Mouse (Mus musculus) forebrain, postnatal 0 days (tissue): ENCODE results near the gene Mcoln1. TPM values are rescaled to one million over a fixed set of nuclear protein-coding genes. Genes with fewer than 3 reads are reported as not detected.

Experiments used
- ATAC-seq: fragments of 200-750 bp; cut with Nextera tagmentation; 2 replicates; pipeline ENCODE4 v1.8.0; 2017; ENCODE audit warnings: mild to moderate bottlenecking, moderate library complexity
- DNase-seq: peaks from one replicate; pipeline ENCODE4 v3.0.0-alpha.2; 2015
- H3K27ac ChIP-seq: fragments of 300-500 bp; sonication (generic); 2 replicates; pipeline ENCODE4 v1.5.1; 2014; ENCODE audit warnings: low read depth, mild to moderate bottlenecking, antibody characterized with exemption, low read length, moderate library complexity, mixed read lengths
- H3K27me3 ChIP-seq: fragments of 300-500 bp; sonication (generic); 2 replicates; pipeline ENCODE4 v1.6.1; 2014; ENCODE audit warnings: mild to moderate bottlenecking, low read length, mixed read lengths; ENCODE audit not compliant: insufficient read depth
- H3K36me3 ChIP-seq: fragments of 300-500 bp; sonication (generic); 2 replicates; pipeline ENCODE4 v1.6.1; 2014; ENCODE audit warnings: mild to moderate bottlenecking, moderate library complexity; ENCODE audit not compliant: insufficient read depth
- H3K4me1 ChIP-seq: fragments of 300-500 bp; sonication (generic); 2 replicates; pipeline ENCODE4 v1.6.1; 2014; ENCODE audit warnings: antibody characterized with exemption; ENCODE audit not compliant: insufficient read depth
- H3K4me2 ChIP-seq: fragments of 300-500 bp; sonication (generic); 2 replicates; pipeline ENCODE4 v1.6.1; 2014; ENCODE audit warnings: low read depth, mild to moderate bottlenecking, moderate library complexity
- H3K4me3 ChIP-seq: fragments of 300-500 bp; sonication (generic); 2 replicates; pipeline ENCODE4 v1.5.1; 2014; ENCODE audit warnings: low read depth, low read length, mixed read lengths
- H3K9ac ChIP-seq: fragments of 300-500 bp; sonication (generic); 2 replicates; pipeline ENCODE4 v1.6.1; 2014; ENCODE audit warnings: mild to moderate bottlenecking
- H3K9me3 ChIP-seq: fragments of 300-500 bp; sonication (generic); 2 replicates; pipeline ENCODE4 v1.6.1; 2016; ENCODE audit warnings: low read length
- CTCF ChIP-seq: sonication (generic); IDR thresholded peaks from 2 replicates; pipeline ENCODE4 v1.5.1; 2016; ENCODE audit warnings: antibody characterized with exemption, control low read depth, low read depth
- WGBS: fragments of 180-500 bp; shearing (Covaris S2); extraction: QIAGEN DNeasy Blood & Tissue Kit; methylation state at CpG from one replicate; pipeline ENCODE4 v1.1.7; 2014; 5-methylcytosine and 5-hydroxymethylcytosine counted together
- polyA plus RNA-seq: library from polyadenylated mRNA; unstranded; fragments of >200 nt; fragmentation: Nextera tagmentation; extraction: Ambion mirVana; gene quantifications from 2 replicates; pipeline ENCODE4 v1.2.1, GENCODE M21; 2015
- total RNA-seq: library from RNA; depleted of rRNA; stranded (reverse); fragments of >200 nt; gene quantifications from 2 replicates; pipeline ENCODE4 v1.2.3, GENCODE M21; 2014

Mcoln1 gene
- total and polyA plus RNA-seq, 2 experiments from 2014 or later = 77.6 to 80.5 TPM

GRCm38 (mm10) chr8:3483546-3483945 is 16.7 kb upstream of the Mcoln1 start:
- no peaks in the 10 kb centered on the region for H3K27me3 ChIP-seq
- H3K9me3 ChIP-seq = no peaks in the 10 kb centered on the region
- ATAC-seq = no peak
- no peak overlapping the region for H3K9ac ChIP-seq
- H3K4me2 ChIP-seq = no peak overlapping the region
- H3K36me3 ChIP-seq = no peaks in the 10 kb centered on the region
- no peak for TF ChIP-seq CTCF
- H3K27ac ChIP-seq = no peak overlapping the region
- no peaks in the 10 kb centered on the region for H3K4me1 ChIP-seq
- DNase-seq = no peak
- no peak overlapping the region for H3K4me3 ChIP-seq
- WGBS = 86% methylated on average over 7 of the region's 7 CpGs

- H3K4me2 ChIP-seq = no peak overlapping the region
- no peaks in the 10 kb centered on the region for H3K4me1 ChIP-seq
- DNase-seq = no peak
- H3K9me3 ChIP-seq = no peaks in the 10 kb centered on the region
- TF ChIP-seq CTCF = no peak
- H3K27me3 ChIP-seq = no peaks in the 10 kb centered on the region
- ATAC-seq = no peak
- no peak overlapping the region for H3K4me3 ChIP-seq
- no peak overlapping the region for H3K9ac ChIP-seq
- 29% methylated on average over 5 of the region's 5 CpGs for WGBS
- H3K27ac ChIP-seq = no peak overlapping the region
- H3K36me3 ChIP-seq = no peaks in the 10 kb centered on the region
These were observed 15.1 kb upstream of the Mcoln1 start for GRCm38 (mm10) chr8:3485192-3485591.

- Histone ChIP-seq H3K4me2 (peak within 1 kb of the TSS; percentile 55), H3K9me3 (no peaks in the 10 kb centered on the region), H3K36me3 (peaks cover 23% of the 10 kb centered on the region), H3K4me1 (0 out of 2 replicates have a peak, but pooled peaks cover 4% of the 10 kb centered on the region), H3K27me3 (no peaks in the 10 kb centered on the region), H3K9ac (peak within 1 kb of the TSS; percentile 98), H3K27ac (peak within 1 kb of the TSS; percentile 98), H3K4me3 (peak within 1 kb of the TSS; percentile 93)
- WGBS = 2% methylated on average over 61 of the region's 64 CpGs
- peak; percentile 87 for DNase-seq
- ATAC-seq = peak; percentile 94
- no peak for TF ChIP-seq CTCF
These were observed 7.1 kb upstream of the Mcoln1 start, which contains the start of gene Zfp358 for GRCm38 (mm10) chr8:3492901-3493844. Zfp358 (plus strand) TSS chr8:3493138.

GRCm38 (mm10) chr8:3493845-3494208 is 6.4 kb upstream of the Mcoln1 start:
- 28% methylated on average over 6 of the region's 6 CpGs for WGBS
- Histone ChIP-seq H3K4me3 (peak overlapping the region; percentile 93), H3K36me3 (peaks cover 23% of the 10 kb centered on the region), H3K4me2 (peak overlapping the region; percentile 55), H3K27me3 (no peaks in the 10 kb centered on the region), H3K4me1 (0 out of 2 replicates have a peak, but pooled peaks cover 4% of the 10 kb centered on the region), H3K9me3 (no peaks in the 10 kb centered on the region), H3K9ac (peak overlapping the region; percentile 98), H3K27ac (peak overlapping the region; percentile 98)
- no peak for TF ChIP-seq CTCF
- ATAC-seq (peak; percentile 2; the same call in 1 of the 2 replicates), DNase-seq (no peak)

- TF ChIP-seq CTCF = no peak
- Histone ChIP-seq H3K27ac (no peak overlapping the region), H3K36me3 (peaks cover 23% of the 10 kb centered on the region), H3K9ac (no peak overlapping the region), H3K4me2 (no peak overlapping the region), H3K27me3 (no peaks in the 10 kb centered on the region), H3K9me3 (no peaks in the 10 kb centered on the region), H3K4me3 (no peak overlapping the region), H3K4me1 (peaks cover 5% of the 10 kb centered on the region; the same call in 1 of the 2 replicates)
- 97% methylated on average over 44 of the region's 44 CpGs for WGBS
- DNase-seq (no peak), ATAC-seq (no peak)
These were observed 4.5 kb upstream of the Mcoln1 start for GRCm38 (mm10) chr8:3495578-3496427.

- no peak for TF ChIP-seq CTCF
- no peak for ATAC-seq
- Histone ChIP-seq H3K9me3 (no peaks in the 10 kb centered on the region), H3K9ac (no peak overlapping the region), H3K27me3 (no peaks in the 10 kb centered on the region), H3K27ac (no peak overlapping the region), H3K36me3 (peaks cover 23% of the 10 kb centered on the region), H3K4me3 (no peak overlapping the region), H3K4me2 (no peak overlapping the region), H3K4me1 (peaks cover 11% of the 10 kb centered on the region)
- 90% methylated on average over 15 of the region's 15 CpGs for WGBS
- no peak for DNase-seq
These were observed 3.9 kb upstream of the Mcoln1 start for GRCm38 (mm10) chr8:3496428-3496748.
